Mouse (Mus musculus) stomach, postnatal 0 days (tissue): ENCODE data around the gene P2rx3. TPM values are rescaled to one million over a fixed set of nuclear protein-coding genes. Genes with fewer than 3 reads are reported as not detected.
A peak's percentile ranks its signal among the peaks of the same experiment; 100 is the strongest.

ENCODE experiments used
- ATAC-seq: fragments of 200-750 bp; cut with Nextera tagmentation; 2 replicates; pipeline ENCODE4 v1.8.0; 2017; ENCODE audit not compliant: low FRiP score, low TSS enrichment
- DNase-seq: peaks from one replicate; pipeline ENCODE4 v3.0.0-alpha.2; 2016; ENCODE audit warnings: low spot score
- H3K27ac ChIP-seq: fragments of 300-500 bp; sonication (generic); replicated peaks from 2 replicates; pipeline ENCODE4 v1.5.1; 2014; ENCODE audit warnings: mild to moderate bottlenecking, control low read depth
- H3K27me3 ChIP-seq: fragments of 300-500 bp; sonication (generic); 2 replicates; pipeline ENCODE4 v1.6.1; 2014; ENCODE audit warnings: low read length; ENCODE audit not compliant: control insufficient read depth, insufficient read depth
- H3K36me3 ChIP-seq: fragments of 300-500 bp; sonication (generic); 2 replicates; pipeline ENCODE4 v1.6.1; 2014; ENCODE audit warnings: low read length, mixed read lengths; ENCODE audit not compliant: control insufficient read depth, insufficient read depth
- H3K4me1 ChIP-seq: fragments of 300-500 bp; sonication (generic); replicated peaks from 2 replicates; pipeline ENCODE4 v1.6.1; 2014; ENCODE audit warnings: antibody characterized with exemption; ENCODE audit not compliant: control insufficient read depth, insufficient read depth
- H3K4me2 ChIP-seq: fragments of 300-500 bp; sonication (generic); replicated peaks from 2 replicates; pipeline ENCODE4 v1.6.1; 2014; ENCODE audit warnings: low read depth, mild to moderate bottlenecking, control low read depth, moderate library complexity
- H3K4me3 ChIP-seq: fragments of 300-500 bp; sonication (generic); 2 replicates; pipeline ENCODE4 v1.5.1; 2014; ENCODE audit warnings: low read depth, low read length, control low read depth
- H3K9ac ChIP-seq: fragments of 300-500 bp; sonication (generic); 2 replicates; pipeline ENCODE4 v1.6.1; 2014; ENCODE audit warnings: mild to moderate bottlenecking, low read length, control low read depth, mixed read lengths
- H3K9me3 ChIP-seq: fragments of 300-500 bp; sonication (generic); 2 replicates; pipeline ENCODE4 v1.6.1; 2016; ENCODE audit warnings: low read length; ENCODE audit not compliant: control insufficient read depth
- CTCF ChIP-seq: IDR thresholded peaks from 2 replicates; pipeline ENCODE4 v1.5.1; 2016; ENCODE audit warnings: antibody characterized with exemption, low read depth, mild to moderate bottlenecking, moderate library complexity
- EP300 ChIP-seq: optimal IDR thresholded peaks from 2 replicates; pipeline ENCODE3; 2016; ENCODE audit warnings: antibody characterized with exemption
- WGBS: fragments of 180-500 bp; shearing (Covaris S2); extraction: QIAGEN DNeasy Blood & Tissue Kit; methylation state at CpG from one replicate; pipeline ENCODE4 v1.1.7; 2014; 5-methylcytosine and 5-hydroxymethylcytosine counted together
- polyA plus RNA-seq: library from polyadenylated mRNA; unstranded; fragments of >200 nt; fragmentation: Nextera tagmentation; extraction: Ambion mirVana; gene quantifications from 2 replicates; pipeline ENCODE4 v1.2.1, GENCODE M21; 2015

P2rx3 gene
- polyA plus RNA-seq, 1 experiment from 2014 or later = 0.62 TPM

DNA sequence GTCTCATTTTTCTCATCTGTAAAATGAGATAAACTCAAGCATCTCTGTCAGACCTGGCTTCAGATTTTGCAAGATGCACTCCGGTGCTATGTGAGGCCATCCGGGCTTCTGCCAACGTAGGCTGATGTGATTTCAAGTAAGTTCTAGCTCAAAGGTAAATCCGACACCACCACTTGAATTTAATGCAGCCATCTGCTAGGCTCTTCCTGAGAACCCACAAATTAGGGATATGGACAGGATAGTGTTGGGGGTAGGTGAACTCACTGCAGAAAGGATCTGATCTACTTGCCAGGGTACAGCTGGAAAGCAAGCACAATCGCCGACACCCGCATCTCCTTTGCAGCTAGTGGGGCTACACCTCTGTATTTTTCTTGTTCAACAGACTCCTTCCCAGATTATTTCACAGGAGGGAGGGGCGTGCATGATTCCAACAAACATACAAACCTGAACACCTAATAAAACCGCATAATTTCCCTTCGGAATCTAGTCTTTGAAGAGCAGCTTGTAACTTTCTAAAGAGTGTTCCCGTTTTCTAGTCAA, 685 bp downstream of the P2rx3 start:
- peaks cover 15% of the 10 kb centered on the region for H3K36me3 ChIP-seq
- no peaks in the 10 kb centered on the region for H3K4me1 ChIP-seq
- peak overlapping the region; percentile 94 for H3K9ac ChIP-seq
- no peaks in the 10 kb centered on the region for H3K27me3 ChIP-seq
- TF ChIP-seq CTCF (no peak), EP300 (no peak)
- H3K27ac ChIP-seq = 0 out of 2 replicates have a peak overlapping the region, but pooled peaks have one; percentile 49
- peak overlapping the region; percentile 83 for H3K4me3 ChIP-seq
- 7% methylated on average over 11 of the region's 11 CpGs for WGBS
- H3K4me2 ChIP-seq = peak overlapping the region; percentile 80
- DNase-seq (no peak), ATAC-seq (peak; percentile 21)
- no peaks in the 10 kb centered on the region for H3K9me3 ChIP-seq

DNA sequence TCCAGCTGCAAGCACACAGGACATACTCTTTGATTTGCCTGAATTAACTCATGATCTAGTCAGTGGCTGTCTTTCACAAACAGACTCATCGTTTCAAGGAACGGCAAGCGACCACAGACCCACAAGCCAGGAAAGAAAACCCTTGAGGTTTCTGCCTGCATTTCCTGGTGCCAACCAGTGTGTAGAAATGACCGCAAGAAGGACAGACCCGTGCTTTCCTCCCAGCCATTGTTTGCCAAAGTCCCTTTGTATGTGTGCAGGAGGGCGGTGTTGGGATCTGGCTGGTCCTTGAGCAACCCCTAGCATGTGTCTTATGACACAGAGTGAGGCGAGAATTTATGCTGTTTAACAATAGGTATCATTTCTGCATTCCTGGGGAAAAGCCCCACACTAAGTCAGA, 3.1 kb downstream of the P2rx3 start:
- WGBS = 74% methylated on average over 7 of the region's 7 CpGs
- no peaks in the 10 kb centered on the region for H3K4me1 ChIP-seq
- H3K27me3 ChIP-seq = no peaks in the 10 kb centered on the region
- no peak for ATAC-seq
- no peaks in the 10 kb centered on the region for H3K9me3 ChIP-seq
- no peak for TF ChIP-seq EP300
- no peak for TF ChIP-seq CTCF
- no peak for DNase-seq
- no peak overlapping the region for H3K27ac ChIP-seq
- H3K9ac ChIP-seq = no peak overlapping the region
- H3K4me2 ChIP-seq = no peak overlapping the region
- no peaks in the 10 kb centered on the region for H3K36me3 ChIP-seq
- H3K4me3 ChIP-seq = no peak overlapping the region

DNA sequence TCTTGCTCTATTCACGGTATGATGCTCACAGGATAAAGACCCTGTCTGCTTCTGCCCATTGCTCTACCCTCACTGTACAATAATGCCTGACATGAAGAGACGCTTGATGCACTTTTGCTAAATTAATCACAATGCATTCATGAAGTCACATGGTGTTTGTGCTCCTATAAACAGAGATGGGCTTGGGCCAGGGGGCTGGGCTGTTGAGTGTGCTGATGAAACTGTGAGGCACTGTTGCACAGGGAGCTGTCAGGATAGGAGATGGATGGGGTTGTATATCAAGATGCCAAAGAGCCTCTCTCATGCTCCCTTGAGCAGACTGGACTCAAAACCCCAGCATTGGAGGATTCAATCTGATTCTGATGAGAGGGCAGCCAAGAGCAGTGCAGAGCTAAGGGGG, 4.1 kb downstream of the P2rx3 start:
- DNase-seq (no peak), ATAC-seq (no peak)
- Histone ChIP-seq H3K27me3 (no peaks in the 10 kb centered on the region), H3K27ac (no peak overlapping the region), H3K4me2 (no peak overlapping the region), H3K4me1 (no peaks in the 10 kb centered on the region), H3K9me3 (no peaks in the 10 kb centered on the region), H3K4me3 (no peak overlapping the region), H3K9ac (no peak overlapping the region), H3K36me3 (no peaks in the 10 kb centered on the region)
- TF ChIP-seq CTCF (no peak), EP300 (no peak)
- WGBS = 71% methylated on average over 2 of the region's 2 CpGs

DNA sequence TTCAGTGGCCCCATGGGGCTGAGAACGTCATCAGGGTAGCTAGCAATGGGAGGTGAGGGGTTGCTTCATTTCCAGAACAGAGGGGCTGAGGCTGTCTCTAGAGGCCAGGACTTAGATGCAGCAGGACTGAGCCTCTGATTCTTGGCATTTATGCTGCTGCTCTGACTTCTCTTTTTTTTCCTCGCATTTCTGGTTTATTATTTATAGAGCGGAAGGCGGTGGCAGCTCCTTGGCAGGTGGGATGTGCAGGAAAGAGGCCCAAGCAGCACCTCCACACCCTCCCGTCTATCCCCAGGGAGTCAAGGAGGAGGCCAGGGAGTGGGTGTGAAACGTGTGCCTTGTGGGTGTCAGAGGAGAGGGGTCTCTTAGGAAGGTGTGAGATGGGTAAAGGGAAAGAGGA, 6.3 kb downstream of the P2rx3 start:
- WGBS = 44% methylated on average over 6 of the region's 6 CpGs
- no peaks in the 10 kb centered on the region for H3K9me3 ChIP-seq
- DNase-seq (no peak), ATAC-seq (no peak)
- H3K4me3 ChIP-seq = no peak overlapping the region
- no peak for TF ChIP-seq EP300
- no peak for TF ChIP-seq CTCF
- H3K9ac ChIP-seq = no peak overlapping the region
- no peaks in the 10 kb centered on the region for H3K4me1 ChIP-seq
- H3K36me3 ChIP-seq = no peaks in the 10 kb centered on the region
- H3K27me3 ChIP-seq = no peaks in the 10 kb centered on the region
- no peak overlapping the region for H3K4me2 ChIP-seq
- H3K27ac ChIP-seq = no peak overlapping the region

DNA sequence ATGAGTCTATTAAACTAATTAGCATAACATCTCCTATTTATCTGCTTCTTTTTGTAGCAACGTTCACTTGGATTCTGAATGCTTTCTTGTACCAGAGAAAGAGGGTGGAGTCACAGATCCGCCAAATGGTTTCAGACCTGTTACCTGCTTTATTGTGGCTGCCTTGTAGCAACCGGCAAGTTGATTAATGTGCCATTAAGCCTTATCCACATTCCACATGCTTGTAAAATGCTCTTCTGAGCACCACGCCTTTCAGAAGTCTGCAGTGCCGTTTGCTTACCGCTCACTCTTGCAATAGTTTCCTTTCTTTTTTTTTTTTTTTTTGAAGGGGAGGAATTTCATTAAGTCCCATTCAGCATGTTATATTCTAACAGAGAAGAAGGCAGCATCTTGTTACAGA, 7.4 kb downstream of the P2rx3 start:
- TF ChIP-seq CTCF = no peak
- TF ChIP-seq EP300 = no peak
- ATAC-seq = peak; percentile 34; the same call in 1 of the 2 replicates
- Histone ChIP-seq H3K4me1 (no peaks in the 10 kb centered on the region), H3K9ac (no peak overlapping the region), H3K4me3 (no peak overlapping the region), H3K27me3 (no peaks in the 10 kb centered on the region), H3K4me2 (no peak overlapping the region), H3K27ac (no peak overlapping the region), H3K9me3 (no peaks in the 10 kb centered on the region), H3K36me3 (no peaks in the 10 kb centered on the region)
- no peak for DNase-seq
- 18% methylated on average over 6 of the region's 6 CpGs for WGBS

DNA sequence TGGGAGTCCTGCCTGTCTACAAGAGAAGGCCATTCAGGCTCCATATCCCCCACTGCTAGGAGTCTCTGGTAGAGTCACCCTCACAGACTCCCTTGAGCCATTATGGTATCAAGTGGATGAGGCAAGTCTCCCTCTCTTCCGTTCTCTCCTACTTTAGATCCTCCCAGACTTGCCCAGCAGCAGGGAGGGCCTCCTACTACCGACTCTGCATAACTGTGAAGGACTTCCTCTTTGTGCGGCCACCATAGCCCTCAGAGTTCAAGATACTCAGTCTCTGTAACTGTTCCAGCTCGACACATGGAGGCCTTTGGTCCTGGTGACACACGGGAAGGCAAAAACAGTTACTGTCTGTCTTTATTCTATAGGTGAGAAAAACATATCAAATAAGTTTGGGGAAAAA, 10.0 kb downstream of the P2rx3 start:
- no peaks in the 10 kb centered on the region for H3K36me3 ChIP-seq
- no peak overlapping the region for H3K4me2 ChIP-seq
- no peaks in the 10 kb centered on the region for H3K9me3 ChIP-seq
- H3K4me3 ChIP-seq = no peak overlapping the region
- TF ChIP-seq EP300 = no peak
- no peak for TF ChIP-seq CTCF
- no peak overlapping the region for H3K9ac ChIP-seq
- ATAC-seq = no peak
- H3K27me3 ChIP-seq = no peaks in the 10 kb centered on the region
- no peaks in the 10 kb centered on the region for H3K4me1 ChIP-seq
- DNase-seq = no peak
- no peak overlapping the region for H3K27ac ChIP-seq
- 75% methylated on average over 5 of the region's 5 CpGs for WGBS
